Mouse (Mus musculus): ENCODE data around the gene Slc44a5. TPM values are rescaled to one million over a fixed set of nuclear protein-coding genes. Genes with fewer than 3 reads are reported as not detected.

Slc44a5 gene
- polyA plus RNA-seq, 1 experiment from 2014 or later, result 0.18 TPM

GRCm38 (mm10) chr3:154209201-154209754 is 236.0 kb downstream of the Slc44a5 start:
- H3K27me3 ChIP-seq (ENCODE audit: control insufficient read depth, insufficient read depth, low read depth, low read length), result no peaks in the 10 kb centered on the region
- no peaks in the 10 kb centered on the region for H3K9me3 ChIP-seq (replicated peaks; ENCODE audit: control insufficient read depth, low read length)
- H3K36me3 ChIP-seq (ENCODE audit: control insufficient read depth, insufficient read depth), result no peaks in the 10 kb centered on the region
- no peak overlapping the region for H3K27ac ChIP-seq (ENCODE audit: low read length)
- ATAC-seq (ENCODE audit: low read depth), result no peak
- no peaks in the 10 kb centered on the region for H3K4me1 ChIP-seq (ENCODE audit: control insufficient read depth, low read depth, low read length)
- H3K9ac ChIP-seq (ENCODE audit: low read depth, low read length), result no peak overlapping the region
- WGBS (ENCODE audit: insufficient replicate concordance), result 46% methylated on average over 4 of the region's 4 CpGs
- no peak overlapping the region for H3K4me3 ChIP-seq (ENCODE audit: low read depth, low read length)
- H3K4me2 ChIP-seq (ENCODE audit: low read depth, low read length), result no peak overlapping the region

GRCm38 (mm10) chr3:154209776-154210430 is 236.7 kb downstream of the Slc44a5 start:
- no peaks in the 10 kb centered on the region for H3K9me3 ChIP-seq (replicated peaks; ENCODE audit: control insufficient read depth, low read length)
- no peaks in the 10 kb centered on the region for H3K4me1 ChIP-seq (ENCODE audit: control insufficient read depth, low read depth, low read length)
- H3K27me3 ChIP-seq (ENCODE audit: control insufficient read depth, insufficient read depth, low read depth, low read length), result no peaks in the 10 kb centered on the region
- no peaks in the 10 kb centered on the region for H3K36me3 ChIP-seq (ENCODE audit: control insufficient read depth, insufficient read depth)
- ATAC-seq (ENCODE audit: low read depth), result no peak
- no peak overlapping the region for H3K9ac ChIP-seq (ENCODE audit: low read depth, low read length)
- WGBS (ENCODE audit: insufficient replicate concordance), result 18% methylated on average over 4 of the region's 4 CpGs
- no peak overlapping the region for H3K4me3 ChIP-seq (ENCODE audit: low read depth, low read length)
- H3K27ac ChIP-seq (ENCODE audit: low read length), result no peak overlapping the region
- no peak overlapping the region for H3K4me2 ChIP-seq (ENCODE audit: low read depth, low read length)

- no peak overlapping the region for H3K4me2 ChIP-seq (ENCODE audit: low read depth, low read length)
- no peak overlapping the region for H3K4me3 ChIP-seq (ENCODE audit: low read depth, low read length)
- H3K9ac ChIP-seq (ENCODE audit: low read depth, low read length), result no peak overlapping the region
- no peak for ATAC-seq (ENCODE audit: low read depth)
- H3K27ac ChIP-seq (ENCODE audit: low read length), result no peak overlapping the region
- H3K4me1 ChIP-seq (ENCODE audit: control insufficient read depth, low read depth, low read length), result no peaks in the 10 kb centered on the region
- no peaks in the 10 kb centered on the region for H3K27me3 ChIP-seq (ENCODE audit: control insufficient read depth, insufficient read depth, low read depth, low read length)
- H3K9me3 ChIP-seq (replicated peaks; ENCODE audit: control insufficient read depth, low read length), result no peaks in the 10 kb centered on the region
- WGBS (ENCODE audit: insufficient replicate concordance), result 54% methylated on average over 10 of the region's 10 CpGs
- no peaks in the 10 kb centered on the region for H3K36me3 ChIP-seq (ENCODE audit: control insufficient read depth, insufficient read depth)
These were observed 237.3 kb downstream of the Slc44a5 start for GRCm38 (mm10) chr3:154210431-154211055.

- Histone ChIP-seq H3K36me3 (ENCODE audit: control insufficient read depth, insufficient read depth) (no peaks in the 10 kb centered on the region), H3K9me3 (replicated peaks; ENCODE audit: control insufficient read depth, low read length) (no peaks in the 10 kb centered on the region), H3K4me3 (ENCODE audit: low read depth, low read length) (no peak overlapping the region), H3K4me1 (ENCODE audit: control insufficient read depth, low read depth, low read length) (no peaks in the 10 kb centered on the region), H3K4me2 (ENCODE audit: low read depth, low read length) (no peak overlapping the region), H3K27ac (ENCODE audit: low read length) (no peak overlapping the region), H3K9ac (ENCODE audit: low read depth, low read length) (no peak overlapping the region), H3K27me3 (ENCODE audit: control insufficient read depth, insufficient read depth, low read depth, low read length) (no peaks in the 10 kb centered on the region)
- no peak for ATAC-seq (ENCODE audit: low read depth)
- WGBS (ENCODE audit: insufficient replicate concordance), result 47% methylated on average over 2 of the region's 2 CpGs
These were observed 239.3 kb downstream of the Slc44a5 start for GRCm38 (mm10) chr3:154212551-154212950.

GRCm38 (mm10) chr3:154215309-154215708 is 242.1 kb downstream of the Slc44a5 start:
- Histone ChIP-seq H3K9ac (ENCODE audit: low read depth, low read length) (no peak overlapping the region), H3K4me2 (ENCODE audit: low read depth, low read length) (no peak overlapping the region), H3K27ac (ENCODE audit: low read length) (no peak overlapping the region), H3K9me3 (replicated peaks; ENCODE audit: control insufficient read depth, low read length) (no peaks in the 10 kb centered on the region), H3K36me3 (ENCODE audit: control insufficient read depth, insufficient read depth) (no peaks in the 10 kb centered on the region), H3K4me3 (ENCODE audit: low read depth, low read length) (no peak overlapping the region), H3K27me3 (ENCODE audit: control insufficient read depth, insufficient read depth, low read depth, low read length) (no peaks in the 10 kb centered on the region), H3K4me1 (ENCODE audit: control insufficient read depth, low read depth, low read length) (no peaks in the 10 kb centered on the region)
- ATAC-seq (ENCODE audit: low read depth), result no peak
- 29% methylated on average over 7 of the region's 7 CpGs for WGBS (ENCODE audit: insufficient replicate concordance)

GRCm38 (mm10) chr3:154215779-154216178 is 242.5 kb downstream of the Slc44a5 start:
- H3K27me3 ChIP-seq (ENCODE audit: control insufficient read depth, insufficient read depth, low read depth, low read length), result no peaks in the 10 kb centered on the region
- H3K4me2 ChIP-seq (ENCODE audit: low read depth, low read length), result no peak overlapping the region
- H3K4me3 ChIP-seq (ENCODE audit: low read depth, low read length), result no peak overlapping the region
- no peak overlapping the region for H3K9ac ChIP-seq (ENCODE audit: low read depth, low read length)
- H3K9me3 ChIP-seq (replicated peaks; ENCODE audit: control insufficient read depth, low read length), result no peaks in the 10 kb centered on the region
- H3K27ac ChIP-seq (ENCODE audit: low read length), result no peak overlapping the region
- ATAC-seq (ENCODE audit: low read depth), result 0 out of 2 replicates have a peak, but pooled peaks have one; percentile 30
- H3K4me1 ChIP-seq (ENCODE audit: control insufficient read depth, low read depth, low read length), result no peaks in the 10 kb centered on the region
- no peaks in the 10 kb centered on the region for H3K36me3 ChIP-seq (ENCODE audit: control insufficient read depth, insufficient read depth)

GRCm38 (mm10) chr3:154222141-154222591 is 248.9 kb downstream of the Slc44a5 start:
- Histone ChIP-seq H3K4me2 (ENCODE audit: low read depth, low read length) (no peak overlapping the region), H3K27ac (ENCODE audit: low read length) (no peak overlapping the region), H3K4me1 (ENCODE audit: control insufficient read depth, low read depth, low read length) (no peaks in the 10 kb centered on the region), H3K36me3 (ENCODE audit: control insufficient read depth, insufficient read depth) (no peaks in the 10 kb centered on the region), H3K9ac (ENCODE audit: low read depth, low read length) (no peak overlapping the region), H3K4me3 (ENCODE audit: low read depth, low read length) (no peak overlapping the region), H3K9me3 (replicated peaks; ENCODE audit: control insufficient read depth, low read length) (no peaks in the 10 kb centered on the region), H3K27me3 (ENCODE audit: control insufficient read depth, insufficient read depth, low read depth, low read length) (no peaks in the 10 kb centered on the region)
- WGBS (ENCODE audit: insufficient replicate concordance), result 65% methylated on average over 8 of the region's 8 CpGs
- ATAC-seq (ENCODE audit: low read depth), result no peak

GRCm38 (mm10) chr3:154222688-154223087 is 249.5 kb downstream of the Slc44a5 start:
- Histone ChIP-seq H3K4me3 (ENCODE audit: low read depth, low read length) (no peak overlapping the region), H3K27ac (ENCODE audit: low read length) (no peak overlapping the region), H3K27me3 (ENCODE audit: control insufficient read depth, insufficient read depth, low read depth, low read length) (no peaks in the 10 kb centered on the region), H3K9me3 (replicated peaks; ENCODE audit: control insufficient read depth, low read length) (no peaks in the 10 kb centered on the region), H3K36me3 (ENCODE audit: control insufficient read depth, insufficient read depth) (no peaks in the 10 kb centered on the region), H3K9ac (ENCODE audit: low read depth, low read length) (no peak overlapping the region), H3K4me2 (ENCODE audit: low read depth, low read length) (no peak overlapping the region), H3K4me1 (ENCODE audit: control insufficient read depth, low read depth, low read length) (no peaks in the 10 kb centered on the region)
- WGBS (ENCODE audit: insufficient replicate concordance), result 64% methylated on average over 4 of the region's 4 CpGs
- ATAC-seq (ENCODE audit: low read depth), result no peak

- WGBS (ENCODE audit: insufficient replicate concordance), result 37% methylated on average over 10 of the region's 10 CpGs
- Histone ChIP-seq H3K4me1 (ENCODE audit: control insufficient read depth, low read depth, low read length) (no peaks in the 10 kb centered on the region), H3K9ac (ENCODE audit: low read depth, low read length) (no peak overlapping the region), H3K27me3 (ENCODE audit: control insufficient read depth, insufficient read depth, low read depth, low read length) (no peaks in the 10 kb centered on the region), H3K4me2 (ENCODE audit: low read depth, low read length) (no peak overlapping the region), H3K4me3 (ENCODE audit: low read depth, low read length) (no peak overlapping the region), H3K9me3 (replicated peaks; ENCODE audit: control insufficient read depth, low read length) (no peaks in the 10 kb centered on the region), H3K27ac (ENCODE audit: low read length) (no peak overlapping the region), H3K36me3 (ENCODE audit: control insufficient read depth, insufficient read depth) (no peaks in the 10 kb centered on the region)
- no peak for ATAC-seq (ENCODE audit: low read depth)
These were observed 253.0 kb downstream of the Slc44a5 start for GRCm38 (mm10) chr3:154226100-154226752.
